Mouse (Mus musculus): Measurements from ENCODE around the gene Cdyl. TPM values are rescaled to one million over a fixed set of nuclear protein-coding genes. Genes with fewer than 3 reads are reported as not detected.
A peak's percentile ranks its signal among the peaks of the same experiment; 100 is the strongest.

Cdyl gene
- polyA plus RNA-seq, 1 experiment from 2014 or later = 16.7 TPM

GRCm38 (mm10) chr13:35790431-35790830 is 130.8 kb downstream of the Cdyl start:
- H3K27me3 ChIP-seq (ENCODE audit: control insufficient read depth, insufficient read depth, low read length) = no peaks in the 10 kb centered on the region
- WGBS = 31% methylated on average over 4 of the region's 4 CpGs
- H3K9ac ChIP-seq (ENCODE audit: low read length) = no peak overlapping the region
- no peaks in the 10 kb centered on the region for H3K9me3 ChIP-seq (ENCODE audit: control insufficient read depth, low read length)
- no peak overlapping the region for H3K4me2 ChIP-seq (ENCODE audit: low read length)
- no peak overlapping the region for H3K27ac ChIP-seq (replicated peaks in 1 of 2; ENCODE audit: control insufficient read depth in 1 of 2, insufficient read depth in 1 of 2, low read depth in 2 of 2, low read length in 2 of 2)
- peaks cover 25 to 74% of the 10 kb centered on the region in 2 experiments for H3K4me1 ChIP-seq (ENCODE audit: control insufficient read depth in 2 of 2, insufficient read depth in 2 of 2, low read length in 2 of 2)
- H3K4me3 ChIP-seq (ENCODE audit: control insufficient read depth in 1 of 2, insufficient read depth in 1 of 2, low read depth in 1 of 2, low read length in 2 of 2) = no peak overlapping the region
- ATAC-seq (ENCODE audit: insufficient number of reproducible peaks, insufficient read depth, low FRiP score, low read depth) = no peak
- no peaks in the 10 kb centered on the region for H3K36me3 ChIP-seq (ENCODE audit: control insufficient read depth, insufficient read depth, low read length)

DNA sequence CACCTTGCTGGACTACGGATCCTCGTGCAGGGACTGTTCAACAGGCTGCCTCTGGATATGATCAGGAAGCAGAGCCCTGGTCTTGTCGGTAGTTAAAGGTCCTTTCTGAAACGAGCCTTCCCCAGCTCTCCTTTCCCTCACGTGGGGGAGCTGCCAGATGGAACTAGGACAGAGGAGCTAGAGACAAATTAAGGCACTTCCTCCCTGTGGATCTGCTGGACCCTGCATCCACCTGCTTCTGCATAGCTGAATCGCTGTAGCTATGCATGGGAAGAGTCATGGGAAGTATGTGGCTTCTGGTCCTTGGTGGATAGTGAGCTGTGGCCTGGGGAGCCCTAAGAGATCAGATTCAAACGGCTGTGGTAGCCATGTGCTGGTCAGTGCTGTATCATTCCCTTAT is 134.7 kb downstream of the Cdyl start:
- no peak overlapping the region; the same call in 1 of the 2 replicates for H3K9ac ChIP-seq (ENCODE audit: low read length)
- H3K4me1 ChIP-seq (ENCODE audit: control insufficient read depth in 2 of 2, insufficient read depth in 2 of 2, low read length in 2 of 2) = peaks cover 47 to 86% of the 10 kb centered on the region in 2 experiments
- H3K9me3 ChIP-seq (ENCODE audit: control insufficient read depth, low read length) = no peaks in the 10 kb centered on the region
- ATAC-seq (ENCODE audit: insufficient number of reproducible peaks, insufficient read depth, low FRiP score, low read depth) = no peak
- H3K27ac ChIP-seq (replicated peaks in 1 of 2; ENCODE audit: control insufficient read depth in 1 of 2, insufficient read depth in 1 of 2, low read depth in 2 of 2, low read length in 2 of 2) = 0 out of 4 replicates have a peak overlapping the region, but pooled peaks of 1 of the 2 experiments have one; percentile 14
- H3K27me3 ChIP-seq (ENCODE audit: control insufficient read depth, insufficient read depth, low read length) = no peaks in the 10 kb centered on the region
- no peaks in the 10 kb centered on the region for H3K36me3 ChIP-seq (ENCODE audit: control insufficient read depth, insufficient read depth, low read length)
- no peak overlapping the region for H3K4me3 ChIP-seq (ENCODE audit: control insufficient read depth in 1 of 2, insufficient read depth in 1 of 2, low read depth in 1 of 2, low read length in 2 of 2)
- WGBS = 35% methylated on average over 7 of the region's 7 CpGs
- no peak overlapping the region; the same call in 1 of the 2 replicates for H3K4me2 ChIP-seq (ENCODE audit: low read length)

DNA sequence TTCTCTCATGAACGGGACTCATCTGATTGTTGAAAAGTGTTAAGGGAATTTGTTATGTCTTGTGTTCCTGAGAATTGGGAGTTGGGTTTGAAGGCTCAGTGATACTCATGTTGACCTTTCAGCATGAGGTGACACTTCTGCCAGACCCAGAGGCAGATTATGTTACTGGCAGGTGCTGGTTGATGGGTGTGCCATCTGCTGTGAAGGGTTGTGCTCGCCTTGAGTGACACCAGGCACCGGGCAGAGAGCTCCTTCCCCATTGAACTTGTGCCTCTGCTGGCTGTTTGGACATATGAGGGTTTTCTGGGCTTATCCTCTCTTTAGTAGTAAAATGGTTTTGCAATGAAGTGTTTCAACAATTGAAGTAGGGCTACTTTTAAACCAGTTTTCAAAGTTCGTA is 135.1 kb downstream of the Cdyl start:
- H3K27ac ChIP-seq (replicated peaks in 1 of 2; ENCODE audit: control insufficient read depth in 1 of 2, insufficient read depth in 1 of 2, low read depth in 2 of 2, low read length in 2 of 2) = peak overlapping the region; percentile 23 to 90; a peak in 1 of 4 replicates
- peaks cover 47 to 86% of the 10 kb centered on the region in 2 experiments for H3K4me1 ChIP-seq (ENCODE audit: control insufficient read depth in 2 of 2, insufficient read depth in 2 of 2, low read length in 2 of 2)
- H3K4me3 ChIP-seq (ENCODE audit: control insufficient read depth in 1 of 2, insufficient read depth in 1 of 2, low read depth in 1 of 2, low read length in 2 of 2) = no peak overlapping the region
- WGBS = 59% methylated on average over 4 of the region's 4 CpGs
- no peaks in the 10 kb centered on the region for H3K27me3 ChIP-seq (ENCODE audit: control insufficient read depth, insufficient read depth, low read length)
- H3K4me2 ChIP-seq (ENCODE audit: low read length) = no peak overlapping the region
- H3K36me3 ChIP-seq (ENCODE audit: control insufficient read depth, insufficient read depth, low read length) = no peaks in the 10 kb centered on the region
- no peak for ATAC-seq (ENCODE audit: insufficient number of reproducible peaks, insufficient read depth, low FRiP score, low read depth)
- no peak overlapping the region for H3K9ac ChIP-seq (ENCODE audit: low read length)
- no peaks in the 10 kb centered on the region for H3K9me3 ChIP-seq (ENCODE audit: control insufficient read depth, low read length)

GRCm38 (mm10) chr13:35795887-35796286 is 136.3 kb downstream of the Cdyl start:
- peak overlapping the region in 1 of 2 experiments; percentile 11; a peak in 1 of 4 replicates for H3K4me3 ChIP-seq (ENCODE audit: control insufficient read depth in 1 of 2, insufficient read depth in 1 of 2, low read depth in 1 of 2, low read length in 2 of 2)
- peak overlapping the region; percentile 87 to 90 for H3K27ac ChIP-seq (replicated peaks in 1 of 2; ENCODE audit: control insufficient read depth in 1 of 2, insufficient read depth in 1 of 2, low read depth in 2 of 2, low read length in 2 of 2)
- peak overlapping the region; percentile 59 for H3K4me2 ChIP-seq (ENCODE audit: low read length)
- H3K36me3 ChIP-seq (ENCODE audit: control insufficient read depth, insufficient read depth, low read length) = no peaks in the 10 kb centered on the region
- no peaks in the 10 kb centered on the region for H3K9me3 ChIP-seq (ENCODE audit: control insufficient read depth, low read length)
- no peak overlapping the region; the same call in 1 of the 2 replicates for H3K9ac ChIP-seq (ENCODE audit: low read length)
- H3K4me1 ChIP-seq (ENCODE audit: control insufficient read depth in 2 of 2, insufficient read depth in 2 of 2, low read length in 2 of 2) = peaks cover 40 to 81% of the 10 kb centered on the region in 2 experiments
- 0% methylated on average over 2 of the region's 2 CpGs for WGBS
- no peak for ATAC-seq (ENCODE audit: insufficient number of reproducible peaks, insufficient read depth, low FRiP score, low read depth)
- no peaks in the 10 kb centered on the region for H3K27me3 ChIP-seq (ENCODE audit: control insufficient read depth, insufficient read depth, low read length)

GRCm38 (mm10) chr13:35796352-35796751 is 136.7 kb downstream of the Cdyl start:
- peak overlapping the region; percentile 19; the same call in 1 of the 2 replicates for H3K9ac ChIP-seq (ENCODE audit: low read length)
- peaks cover 40 to 81% of the 10 kb centered on the region in 2 experiments for H3K4me1 ChIP-seq (ENCODE audit: control insufficient read depth in 2 of 2, insufficient read depth in 2 of 2, low read length in 2 of 2)
- peak overlapping the region; percentile 59 for H3K4me2 ChIP-seq (ENCODE audit: low read length)
- no peaks in the 10 kb centered on the region for H3K9me3 ChIP-seq (ENCODE audit: control insufficient read depth, low read length)
- peak overlapping the region in 1 of 2 experiments; percentile 11; a peak in 1 of 4 replicates for H3K4me3 ChIP-seq (ENCODE audit: control insufficient read depth in 1 of 2, insufficient read depth in 1 of 2, low read depth in 1 of 2, low read length in 2 of 2)
- no peaks in the 10 kb centered on the region for H3K36me3 ChIP-seq (ENCODE audit: control insufficient read depth, insufficient read depth, low read length)
- no peaks in the 10 kb centered on the region for H3K27me3 ChIP-seq (ENCODE audit: control insufficient read depth, insufficient read depth, low read length)
- peak overlapping the region; percentile 87 to 90 for H3K27ac ChIP-seq (replicated peaks in 1 of 2; ENCODE audit: control insufficient read depth in 1 of 2, insufficient read depth in 1 of 2, low read depth in 2 of 2, low read length in 2 of 2)
- ATAC-seq (ENCODE audit: insufficient number of reproducible peaks, insufficient read depth, low FRiP score, low read depth) = peak; percentile 69
- 7% methylated on average over 4 of the region's 4 CpGs for WGBS

GRCm38 (mm10) chr13:35797811-35798522 is 138.3 kb downstream of the Cdyl start:
- H3K36me3 ChIP-seq (ENCODE audit: control insufficient read depth, insufficient read depth, low read length) = no peaks in the 10 kb centered on the region
- H3K9me3 ChIP-seq (ENCODE audit: control insufficient read depth, low read length) = no peaks in the 10 kb centered on the region
- H3K4me3 ChIP-seq (ENCODE audit: control insufficient read depth in 1 of 2, insufficient read depth in 1 of 2, low read depth in 1 of 2, low read length in 2 of 2) = no peak overlapping the region
- H3K4me1 ChIP-seq (ENCODE audit: control insufficient read depth in 2 of 2, insufficient read depth in 2 of 2, low read length in 2 of 2) = peaks cover 40 to 76% of the 10 kb centered on the region in 2 experiments
- H3K27ac ChIP-seq (replicated peaks in 1 of 2; ENCODE audit: control insufficient read depth in 1 of 2, insufficient read depth in 1 of 2, low read depth in 2 of 2, low read length in 2 of 2) = peak overlapping the region; percentile 31 to 90; a peak in 3 of 4 replicates
- no peak overlapping the region for H3K9ac ChIP-seq (ENCODE audit: low read length)
- H3K4me2 ChIP-seq (ENCODE audit: low read length) = peak overlapping the region; percentile 34
- no peaks in the 10 kb centered on the region for H3K27me3 ChIP-seq (ENCODE audit: control insufficient read depth, insufficient read depth, low read length)
- WGBS = 55% methylated on average over 13 of the region's 13 CpGs
- ATAC-seq (ENCODE audit: insufficient number of reproducible peaks, insufficient read depth, low FRiP score, low read depth) = no peak

- H3K4me2 ChIP-seq (ENCODE audit: low read length) = no peak overlapping the region
- peak overlapping the region; percentile 51 to 90 for H3K27ac ChIP-seq (replicated peaks in 1 of 2; ENCODE audit: control insufficient read depth in 1 of 2, insufficient read depth in 1 of 2, low read depth in 2 of 2, low read length in 2 of 2)
These were observed 139.0 kb downstream of the Cdyl start for GRCm38 (mm10) chr13:35798645-35799044.

More at GRCm38 (mm10) chr13:35798645-35799044, 139.0 kb downstream of the Cdyl start:
- Histone ChIP-seq H3K9me3 (ENCODE audit: control insufficient read depth, low read length) (no peaks in the 10 kb centered on the region), H3K4me3 (ENCODE audit: control insufficient read depth in 1 of 2, insufficient read depth in 1 of 2, low read depth in 1 of 2, low read length in 2 of 2) (no peak overlapping the region), H3K27me3 (ENCODE audit: control insufficient read depth, insufficient read depth, low read length) (no peaks in the 10 kb centered on the region), H3K9ac (ENCODE audit: low read length) (no peak overlapping the region), H3K36me3 (ENCODE audit: control insufficient read depth, insufficient read depth, low read length) (no peaks in the 10 kb centered on the region), H3K4me1 (ENCODE audit: control insufficient read depth in 2 of 2, insufficient read depth in 2 of 2, low read length in 2 of 2) (peaks cover 40 to 69% of the 10 kb centered on the region in 2 experiments)
- 38% methylated on average over 9 of the region's 9 CpGs for WGBS
- ATAC-seq (ENCODE audit: insufficient number of reproducible peaks, insufficient read depth, low FRiP score, low read depth) = no peak

Measured in heart, embryonic 14.5 days (tissue).